Mouse (Mus musculus) G1E (cell line): ENCODE measurements around the gene Lrp1. TPM values are rescaled to one million over a fixed set of nuclear protein-coding genes. Genes with fewer than 3 reads are reported as not detected.

Experiments
- ATAC-seq: 2 replicates; pipeline ENCODE4 v1.8.0; 2016; ENCODE audit warnings: mild to moderate bottlenecking; ENCODE audit not compliant: insufficient number of reproducible peaks, poor library complexity, low FRiP score, severe bottlenecking; ENCODE audit errors: extremely low read depth
- DNase-seq: peaks from one replicate; pipeline ENCODE4 v3.0.0; 2012; ENCODE audit warnings: low spot score
- H3K27me3 ChIP-seq: 2 replicates; pipeline ENCODE4 v1.6.1; 2012; ENCODE audit warnings: mild to moderate bottlenecking, low read length, inconsistent platforms; ENCODE audit not compliant: insufficient read depth
- H3K36me3 ChIP-seq: replicated peaks from 2 replicates; pipeline ENCODE3; 2012; ENCODE audit warnings: mild to moderate bottlenecking, inconsistent platforms
- H3K4me1 ChIP-seq: 2 replicates; pipeline ENCODE4 v1.6.1; 2012; ENCODE audit warnings: low read depth, low read length, inconsistent platforms, mixed read lengths; ENCODE audit not compliant: insufficient read depth
- H3K4me3 ChIP-seq: 2 replicates; pipeline ENCODE4 v1.5.1; 2012; ENCODE audit warnings: low read depth, mild to moderate bottlenecking, inconsistent platforms, low read length, moderate library complexity, mixed read lengths
- H3K9me3 ChIP-seq: replicated peaks from 2 replicates; pipeline ENCODE4 v1.6.1; 2012; ENCODE audit warnings: inconsistent platforms
- CTCF ChIP-seq: IDR thresholded peaks from 2 replicates; pipeline ENCODE4 v1.5.1; 2012; ENCODE audit warnings: low read depth, low read length, inconsistent platforms, mixed read lengths
- GATA1 ChIP-seq: IDR thresholded peaks from 2 replicates; pipeline ENCODE4 v1.6.1; 2012; ENCODE audit warnings: borderline replicate concordance, low read length, inconsistent platforms, mixed read lengths
- GATA2 ChIP-seq: IDR thresholded peaks from 2 replicates; pipeline ENCODE4 v1.6.1; 2012; ENCODE audit warnings: low read depth, low read length, inconsistent platforms, borderline replicate concordance
- POLR2AphosphoS5 ChIP-seq: IDR thresholded peaks from 2 replicates; pipeline ENCODE4 v1.6.1; 2012; ENCODE audit warnings: low read depth, low read length, inconsistent platforms; ENCODE audit not compliant: insufficient replicate concordance
- TAL1 ChIP-seq: conservative IDR thresholded peaks from 2 replicates; pipeline ENCODE4 v1.6.1; 2012; ENCODE audit warnings: low read depth, low read length, inconsistent platforms, mixed read lengths
- polyA plus RNA-seq: library from polyadenylated mRNA; stranded (reverse); fragments of >175 nt; gene quantifications from 2 replicates; pipeline ENCODE4 v1.2.3, GENCODE M21; 2012
- total RNA-seq, 2 experiments: library from RNA; stranded (forward) in 1 of 2; stranded (reverse) in 1 of 2; fragments of 200-1000 nt in 1 of 2; fragments of >200 nt in 1 of 2; fragmentation: Nextera tagmentation in 1 of 2; gene quantifications; 2 replicates each; pipeline ENCODE4 v1.2.3; 2014 to 2017

The Lrp1 gene
- total and polyA plus RNA-seq, 3 experiments, result 0.27 to 0.67 (median 0.30) TPM

DNA sequence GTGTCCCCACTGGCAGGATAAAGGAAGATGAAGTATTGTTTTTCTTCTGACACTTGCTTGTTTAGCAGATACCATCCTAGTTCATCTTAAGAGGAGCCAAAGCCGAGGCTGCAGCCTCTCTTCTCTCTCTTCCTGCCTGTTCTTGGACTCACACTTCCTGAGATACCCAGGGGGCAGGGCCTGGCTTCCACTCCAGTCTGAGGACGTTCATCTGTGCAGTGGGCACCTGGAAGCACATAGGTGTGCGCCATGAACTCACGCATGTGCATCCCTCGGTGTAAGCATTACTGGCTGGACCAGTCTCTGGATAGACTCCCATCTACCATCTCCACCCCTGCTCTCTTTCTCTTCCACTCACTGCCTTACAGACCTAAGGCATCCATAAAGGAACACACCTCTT is 19.5 kb upstream of the Lrp1 start:
- H3K4me1 ChIP-seq, result peaks cover 36% of the 10 kb centered on the region
- H3K27me3 ChIP-seq, result peaks cover 16% of the 10 kb centered on the region
- DNase-seq (no peak), ATAC-seq (no peak)
- H3K4me3 ChIP-seq, result no peak overlapping the region
- no peaks in the 10 kb centered on the region for H3K9me3 ChIP-seq
- TF ChIP-seq POLR2AphosphoS5 (no peak), GATA2 (no peak), GATA1 (no peak), CTCF (no peak), TAL1 (no peak)
- H3K36me3 ChIP-seq, result peaks cover 11% of the 10 kb centered on the region

DNA sequence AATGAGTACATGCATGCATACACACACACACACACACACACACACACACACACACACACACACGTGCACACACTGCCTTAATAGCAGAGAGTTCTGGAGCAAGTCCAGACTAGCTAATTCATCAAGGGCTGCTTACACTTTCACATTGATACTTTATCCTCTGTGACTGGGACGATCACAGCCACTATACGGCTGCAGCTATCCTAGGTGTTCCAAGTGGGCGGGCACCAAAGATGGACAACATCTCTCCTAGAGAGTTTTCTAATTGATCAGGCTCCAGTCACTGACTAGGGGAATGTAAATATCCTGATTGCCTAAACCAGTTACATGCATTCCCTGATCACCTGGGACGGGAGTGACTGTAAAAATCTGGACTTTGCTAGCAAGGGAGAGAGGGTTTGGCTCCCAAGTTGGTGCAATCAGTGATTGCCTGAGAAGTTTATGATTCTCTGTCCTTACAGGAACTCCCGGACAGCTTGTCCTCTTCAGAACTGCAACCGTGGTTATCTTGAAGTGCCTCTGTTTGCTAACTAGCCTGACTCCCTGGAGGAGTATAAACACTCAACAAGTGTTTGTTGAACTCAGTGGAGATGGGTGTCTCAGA is 11.8 kb upstream of the Lrp1 start:
- H3K4me3 ChIP-seq, result no peak overlapping the region
- H3K9me3 ChIP-seq, result no peaks in the 10 kb centered on the region
- ATAC-seq (no peak), DNase-seq (no peak)
- TF ChIP-seq TAL1 (no peak), POLR2AphosphoS5 (no peak), CTCF (no peak), GATA2 (no peak), GATA1 (no peak)
- no peaks in the 10 kb centered on the region for H3K36me3 ChIP-seq
- peaks cover 42% of the 10 kb centered on the region for H3K27me3 ChIP-seq
- H3K4me1 ChIP-seq, result peaks cover 6% of the 10 kb centered on the region; the same call in 1 of the 2 replicates

GRCm38 (mm10) chr10:127631261-127632214 is 10.6 kb upstream of the Lrp1 start:
- DNase-seq, result no peak
- ATAC-seq, result no peak
- no peak overlapping the region for H3K4me3 ChIP-seq
- peaks cover 4% of the 10 kb centered on the region for H3K9me3 ChIP-seq
- peaks cover 42% of the 10 kb centered on the region for H3K27me3 ChIP-seq
- no peak for TF ChIP-seq POLR2AphosphoS5
- TF ChIP-seq TAL1, result no peak
- TF ChIP-seq CTCF, result no peak
- TF ChIP-seq GATA2, result no peak
- no peak for TF ChIP-seq GATA1
- H3K36me3 ChIP-seq, result no peaks in the 10 kb centered on the region
- H3K4me1 ChIP-seq, result peaks cover 6% of the 10 kb centered on the region; the same call in 1 of the 2 replicates

GRCm38 (mm10) chr10:127626433-127626832 is 5.5 kb upstream of the Lrp1 start:
- Histone ChIP-seq H3K36me3 (no peaks in the 10 kb centered on the region), H3K4me3 (no peak overlapping the region), H3K4me1 (peaks cover 8% of the 10 kb centered on the region), H3K27me3 (peaks cover 36% of the 10 kb centered on the region), H3K9me3 (peaks cover 9% of the 10 kb centered on the region)
- no peak for TF ChIP-seq POLR2AphosphoS5
- peak; percentile 32; the same call in 1 of the 2 replicates for TF ChIP-seq CTCF
- no peak for DNase-seq
- no peak for ATAC-seq

DNA sequence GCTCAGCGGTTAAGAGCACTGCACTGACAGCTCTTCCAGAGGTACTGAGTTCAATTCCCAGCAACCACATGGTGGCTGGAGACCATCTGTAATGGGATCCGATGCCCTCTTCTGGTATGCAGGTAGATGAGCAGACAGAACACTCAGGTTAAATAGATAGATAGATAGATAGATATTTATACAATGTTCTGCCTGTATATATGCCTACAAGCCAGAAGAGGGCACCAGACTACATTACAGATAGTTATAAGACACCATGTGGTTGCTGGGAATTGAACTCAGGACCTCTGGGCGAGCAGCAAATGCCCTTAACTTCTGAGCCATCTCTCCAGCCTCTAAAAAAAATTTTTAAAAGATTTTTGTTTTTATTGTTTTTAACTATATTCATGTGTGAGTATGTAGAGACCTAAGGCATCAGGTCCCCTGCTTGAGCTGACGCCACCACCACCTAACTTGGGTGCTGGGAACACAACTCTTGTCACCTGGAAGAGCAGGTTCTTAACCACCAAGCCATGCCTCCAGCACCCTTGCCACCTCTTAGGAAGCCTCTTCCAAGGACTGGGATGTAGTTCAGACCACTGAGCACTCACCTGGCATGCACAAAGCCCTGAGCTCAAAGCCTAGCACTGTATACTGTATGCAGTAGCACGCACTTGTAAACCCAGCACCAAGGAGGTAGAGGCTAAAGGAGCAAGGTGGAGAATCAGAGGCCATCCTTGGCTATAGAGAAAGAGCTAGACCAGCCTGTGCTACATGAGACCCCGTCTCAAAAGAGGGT is 2.7 kb upstream of the Lrp1 start:
- peaks cover 9% of the 10 kb centered on the region for H3K9me3 ChIP-seq
- H3K27me3 ChIP-seq, result peaks cover 48% of the 10 kb centered on the region
- no peak for TF ChIP-seq POLR2AphosphoS5
- TF ChIP-seq CTCF, result no peak
- no peak for TF ChIP-seq GATA2
- TF ChIP-seq GATA1, result no peak
- TF ChIP-seq TAL1, result no peak
- H3K4me3 ChIP-seq, result no peak overlapping the region
- DNase-seq (no peak), ATAC-seq (no peak)
- H3K36me3 ChIP-seq, result no peaks in the 10 kb centered on the region
- peaks cover 11% of the 10 kb centered on the region for H3K4me1 ChIP-seq

GRCm38 (mm10) chr10:127622661-127623060 is 1.7 kb upstream of the Lrp1 start:
- TF ChIP-seq GATA2, result no peak
- no peak for TF ChIP-seq TAL1
- no peak for TF ChIP-seq CTCF
- no peak for TF ChIP-seq POLR2AphosphoS5
- H3K4me1 ChIP-seq, result peaks cover 11% of the 10 kb centered on the region
- no peak overlapping the region for H3K4me3 ChIP-seq
- H3K36me3 ChIP-seq, result no peaks in the 10 kb centered on the region
- H3K27me3 ChIP-seq, result peaks cover 54% of the 10 kb centered on the region
- DNase-seq (no peak), ATAC-seq (no peak)
- H3K9me3 ChIP-seq, result peaks cover 9% of the 10 kb centered on the region
